In the genomic region with DNA sequence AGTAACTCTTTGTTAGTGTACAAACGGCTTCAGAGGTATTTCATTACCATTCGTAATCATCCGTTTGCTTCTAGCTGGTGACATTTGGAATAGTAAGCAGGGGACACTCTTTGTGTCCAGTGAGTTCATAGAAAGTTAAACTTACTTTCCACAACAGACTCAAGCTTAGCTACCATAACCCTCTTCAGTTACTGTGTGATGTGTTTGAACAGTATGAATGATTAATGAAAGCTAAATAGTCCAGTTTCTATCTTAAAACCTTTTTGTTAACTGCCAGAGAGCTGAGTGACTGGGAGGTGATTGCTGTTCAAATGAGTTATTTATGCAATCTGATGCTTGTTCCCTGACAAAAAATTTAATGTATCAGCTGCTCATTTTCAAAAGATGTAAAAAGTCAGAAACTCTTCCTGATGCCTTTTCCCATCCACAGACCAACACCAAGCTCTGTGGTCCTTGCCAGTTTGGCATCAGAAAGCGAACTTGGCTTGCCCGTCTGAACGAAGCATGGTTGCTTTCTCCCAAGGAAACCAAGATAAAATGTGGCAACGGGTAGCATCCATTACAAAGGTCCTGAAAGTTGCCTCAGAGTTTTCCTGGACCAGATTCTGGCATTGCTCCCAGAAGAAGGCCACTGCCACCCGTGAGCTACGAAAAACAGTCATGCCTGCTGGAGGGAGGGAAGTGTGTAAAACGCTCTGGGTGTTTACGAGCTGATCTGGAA, we compare ENCODE assay signal across 10 mouse cellular contexts.
A peak's percentile ranks its signal among the peaks of the same experiment; 100 is the strongest.
DNase-seq lines count a peak whose midpoint lies in the region; ATAC-seq lines count a peak whose summit lies in the region.
"Had no signal": no experiment of that assay in that cellular context is flagged by ENCODE, and none has a peak within 500 bp of the region (broad histone marks: within the 10 kb centered on the region; RNA-seq: fewer than 3 reads in every experiment).

No protein-coding gene starts in this region.

- no peaks in the 10 kb centered on the region for H3K27me3 ChIP-seq in kidney, embryonic 16.5 days (ENCODE audit: insufficient read depth, low read length)
- H3K27me3 ChIP-seq: embryonic facial prominence, embryonic 12.5 days had no signal

- H3K4me2 ChIP-seq in kidney, embryonic 16.5 days (replicated peaks; ENCODE audit: low read depth, low read length), result no peak overlapping the region
- H3K4me2 ChIP-seq: embryonic facial prominence, embryonic 12.5 days had no signal

- H3K4me3 ChIP-seq in kidney, embryonic 16.5 days (ENCODE audit: low read length), result no peak overlapping the region
- H3K4me3 ChIP-seq: embryonic facial prominence, embryonic 12.5 days had no signal

- H3K9me3 ChIP-seq in kidney, embryonic 16.5 days (ENCODE audit: low read length), result no peaks in the 10 kb centered on the region
- H3K9me3 ChIP-seq: embryonic facial prominence, embryonic 12.5 days had no signal

- no peaks in the 10 kb centered on the region for H3K4me1 ChIP-seq in kidney, embryonic 16.5 days (ENCODE audit: insufficient read depth, low read length)
- H3K4me1 ChIP-seq: embryonic facial prominence, embryonic 12.5 days had no signal

- H3K27ac ChIP-seq in kidney, embryonic 16.5 days (ENCODE audit: low read length), result no peak overlapping the region
- H3K27ac ChIP-seq: embryonic facial prominence, embryonic 12.5 days had no signal

- 67% methylated on average over 11 of the region's 11 CpGs for WGBS in kidney, embryonic 16.5 days

- H3K9ac ChIP-seq in kidney, embryonic 16.5 days (replicated peaks; ENCODE audit: low read length), result no peak overlapping the region
- H3K9ac ChIP-seq: embryonic facial prominence, embryonic 12.5 days had no signal

- intact Hi-C loops in left cerebral cortex, postnatal 14 days (cut with DNase I), result loop anchor here (10.0 kb wide), 1 partner anchor 203 kb away; no protein-coding TSS in a partner anchor

- no peak for ATAC-seq in kidney, embryonic 16.5 days (ENCODE audit: low FRiP score, low TSS enrichment)

- DNase-seq in adrenal gland, adult 2 months, result peak; percentile 12
- DNase-seq in adrenal gland, adult 18-20 months (ENCODE audit: low spot score in 2 of 2), result no peak
- peak; percentile 22 to 35 for DNase-seq in left cerebral cortex, postnatal 14 days (ENCODE audit: low spot score in 2 of 2)
- DNase-seq in left cerebral cortex, adult 18-20 months (ENCODE audit: low spot score in 2 of 2), result no peak
- peak; percentile 29 for DNase-seq in right cerebral cortex, postnatal 4 days
- no peak for DNase-seq in right cerebral cortex, postnatal 14 days
- DNase-seq in spleen, adult 18-20 months, result no peak
- DNase-seq: kidney, adult 2 months had no signal

- no peaks in the 10 kb centered on the region for H3K36me3 ChIP-seq in kidney, embryonic 16.5 days (ENCODE audit: insufficient read depth, low read length)
- H3K36me3 ChIP-seq: embryonic facial prominence, embryonic 12.5 days had no signal

Comparison
In these comparisons a context has a peak if more than half of its experiments do, and no peak if none do; other contexts are left out.
1. DNase-seq: peak in adrenal gland, adult 2 months (single experiment), left cerebral cortex, postnatal 14 days (2 of 2) and right cerebral cortex, postnatal 4 days (single experiment); none in adrenal gland, adult 18-20 months (0 of 2), left cerebral cortex, adult 18-20 months (0 of 2), right cerebral cortex, postnatal 14 days (single experiment) and spleen, adult 18-20 months (0 of 2).